Mouse (Mus musculus): Measurements from ENCODE around the gene Spock2.
A peak's percentile ranks its signal among the peaks of the same experiment; 100 is the strongest.

- TF ChIP-seq CTCF (IDR thresholded peaks at IDR 0.05) (no peak), EP300 (IDR thresholded peaks at IDR 0.05) (peak; percentile 94)
These were observed 8.1 kb downstream of the Spock2 start for GRCm38 (mm10) chr10:60113965-60114690.
